Mouse (Mus musculus) heart, embryonic 11.5 days (tissue): Measurements from ENCODE around the gene Lcn9. TPM values are rescaled to one million over a fixed set of nuclear protein-coding genes. Genes with fewer than 3 reads are reported as not detected.

Source experiments
- ATAC-seq: fragments of 200-750 bp; cut with Nextera tagmentation; replicated peaks from 2 replicates; pipeline ENCODE4 v1.8.0; 2017; ENCODE audit warnings: moderate library complexity; ENCODE audit not compliant: insufficient number of reproducible peaks, low FRiP score, low TSS enrichment
- H3K27ac ChIP-seq: fragments of 300-500 bp; sonication (generic); 2 replicates; pipeline ENCODE4 v1.5.1; 2014; ENCODE audit warnings: mild to moderate bottlenecking, low read depth, low read length
- H3K27me3 ChIP-seq: fragments of 300-500 bp; sonication (generic); 2 replicates; pipeline ENCODE4 v1.6.1; 2014; ENCODE audit warnings: mild to moderate bottlenecking, low read length, mixed read lengths; ENCODE audit not compliant: control insufficient read depth, insufficient read depth
- H3K36me3 ChIP-seq: fragments of 300-500 bp; sonication (generic); 2 replicates; pipeline ENCODE4 v1.6.1; 2014; ENCODE audit warnings: mild to moderate bottlenecking, low read length, moderate library complexity, mixed read lengths; ENCODE audit not compliant: control insufficient read depth, insufficient read depth
- H3K4me1 ChIP-seq: fragments of 300-500 bp; sonication (generic); 2 replicates; pipeline ENCODE4 v1.6.1; 2014; ENCODE audit warnings: low read length; ENCODE audit not compliant: control insufficient read depth, insufficient read depth
- H3K4me2 ChIP-seq: fragments of 300-500 bp; sonication (generic); 2 replicates; pipeline ENCODE4 v1.6.1; 2014; ENCODE audit warnings: mild to moderate bottlenecking, moderate library complexity
- H3K4me3 ChIP-seq: fragments of 300-500 bp; sonication (generic); 2 replicates; pipeline ENCODE4 v1.5.1; 2014; ENCODE audit warnings: low read depth, low read length
- H3K9ac ChIP-seq: fragments of 300-500 bp; sonication (generic); 2 replicates; pipeline ENCODE4 v1.6.1; 2014; ENCODE audit warnings: mild to moderate bottlenecking, low read depth, low read length, moderate library complexity
- H3K9me3 ChIP-seq: fragments of 300-500 bp; sonication (generic); replicated peaks from 2 replicates; pipeline ENCODE4 v1.6.1; 2016; ENCODE audit warnings: low read length; ENCODE audit not compliant: control insufficient read depth
- WGBS: fragments of 180-500 bp; shearing (Covaris S2); extraction: QIAGEN DNeasy Blood & Tissue Kit; methylation state at CpG from one replicate; pipeline ENCODE4 v1.1.7; 2014; ENCODE audit not compliant: insufficient replicate concordance; 5-methylcytosine and 5-hydroxymethylcytosine counted together
- polyA plus RNA-seq: library from polyadenylated mRNA; unstranded; fragments of >200 nt; fragmentation: Nextera tagmentation; extraction: Ambion mirVana; gene quantifications from 2 replicates; pipeline ENCODE4 v1.2.1, GENCODE M21; 2014

Gene Lcn9
- polyA plus RNA-seq = not detected in 2 replicates

GRCm38 (mm10) chr2:25822806-25823205, at the start of gene Lcn9:
Gene Lcn9, plus strand, starts transcription at chr2:25823153.
- Histone ChIP-seq H3K4me1 (no peaks in the 10 kb centered on the region), H3K4me3 (no peak within 1 kb of the TSS), H3K9ac (0 out of 2 replicates have a peak within 1 kb of the TSS, but pooled peaks have one; percentile 17), H3K4me2 (no peak within 1 kb of the TSS), H3K9me3 (no peaks in the 10 kb centered on the region), H3K27me3 (no peaks in the 10 kb centered on the region), H3K27ac (no peak within 1 kb of the TSS), H3K36me3 (no peaks in the 10 kb centered on the region)
- ATAC-seq = no peak
- WGBS = 74% methylated on average over 1 of the region's 1 CpGs

- no peaks in the 10 kb centered on the region for H3K27me3 ChIP-seq
- H3K9me3 ChIP-seq = no peaks in the 10 kb centered on the region
- H3K36me3 ChIP-seq = no peaks in the 10 kb centered on the region
- no peak overlapping the region for H3K4me3 ChIP-seq
- 80% methylated on average over 2 of the region's 2 CpGs for WGBS
- H3K4me2 ChIP-seq = no peak overlapping the region
- H3K4me1 ChIP-seq = no peaks in the 10 kb centered on the region
- no peak for ATAC-seq
- H3K27ac ChIP-seq = no peak overlapping the region
- H3K9ac ChIP-seq = no peak overlapping the region
Observed at GRCm38 (mm10) chr2:25773507-25773906, 49.4 kb upstream of the Lcn9 start.

GRCm38 (mm10) chr2:25774640-25775039, 48.3 kb upstream of the Lcn9 start:
- Histone ChIP-seq H3K36me3 (no peaks in the 10 kb centered on the region), H3K4me2 (no peak overlapping the region), H3K4me3 (no peak overlapping the region), H3K9me3 (no peaks in the 10 kb centered on the region), H3K27ac (no peak overlapping the region), H3K27me3 (no peaks in the 10 kb centered on the region), H3K9ac (no peak overlapping the region), H3K4me1 (no peaks in the 10 kb centered on the region)
- no peak for ATAC-seq
- 63% methylated on average over 2 of the region's 2 CpGs for WGBS

GRCm38 (mm10) chr2:25775991-25776390, 47.0 kb upstream of the Lcn9 start:
- 64% methylated on average over 3 of the region's 3 CpGs for WGBS
- no peak for ATAC-seq
- Histone ChIP-seq H3K4me3 (no peak overlapping the region), H3K27me3 (no peaks in the 10 kb centered on the region), H3K4me2 (no peak overlapping the region), H3K27ac (no peak overlapping the region), H3K9ac (no peak overlapping the region), H3K9me3 (no peaks in the 10 kb centered on the region), H3K4me1 (no peaks in the 10 kb centered on the region), H3K36me3 (no peaks in the 10 kb centered on the region)

- Histone ChIP-seq H3K27me3 (no peaks in the 10 kb centered on the region), H3K9me3 (no peaks in the 10 kb centered on the region), H3K27ac (no peak within 1 kb of the TSS), H3K4me3 (no peak within 1 kb of the TSS), H3K9ac (no peak within 1 kb of the TSS), H3K4me2 (no peak within 1 kb of the TSS), H3K4me1 (no peaks in the 10 kb centered on the region), H3K36me3 (no peaks in the 10 kb centered on the region)
- 81% methylated on average over 1 of the region's 1 CpGs for WGBS
- ATAC-seq = no peak
Observed at GRCm38 (mm10) chr2:25776717-25777116, 46.2 kb upstream of the Lcn9 start, which contains the start of gene Lcn11. Gene Lcn11, plus strand, starts transcription at chr2:25777017.

GRCm38 (mm10) chr2:25779076-25779475, 43.9 kb upstream of the Lcn9 start:
- Histone ChIP-seq H3K4me1 (no peaks in the 10 kb centered on the region), H3K9ac (no peak overlapping the region), H3K4me2 (no peak overlapping the region), H3K4me3 (no peak overlapping the region), H3K36me3 (no peaks in the 10 kb centered on the region), H3K27ac (no peak overlapping the region), H3K9me3 (no peaks in the 10 kb centered on the region), H3K27me3 (0 out of 2 replicates have a peak, but pooled peaks cover 2% of the 10 kb centered on the region)
- no peak for ATAC-seq
- WGBS = 77% methylated on average over 9 of the region's 9 CpGs

- H3K4me1 ChIP-seq = no peaks in the 10 kb centered on the region
- ATAC-seq = no peak
- 0 out of 2 replicates have a peak, but pooled peaks cover 2% of the 10 kb centered on the region for H3K27me3 ChIP-seq
- WGBS = 52% methylated on average over 4 of the region's 4 CpGs
- H3K36me3 ChIP-seq = no peaks in the 10 kb centered on the region
- no peak overlapping the region for H3K4me3 ChIP-seq
- no peak overlapping the region for H3K27ac ChIP-seq
- H3K9me3 ChIP-seq = no peaks in the 10 kb centered on the region
- no peak overlapping the region for H3K9ac ChIP-seq
- H3K4me2 ChIP-seq = no peak overlapping the region
Observed at GRCm38 (mm10) chr2:25780921-25781320, 42.0 kb upstream of the Lcn9 start.

- Histone ChIP-seq H3K4me2 (no peak within 1 kb of the TSS), H3K27ac (no peak within 1 kb of the TSS), H3K4me1 (no peaks in the 10 kb centered on the region), H3K27me3 (0 out of 2 replicates have a peak, but pooled peaks cover 2% of the 10 kb centered on the region), H3K4me3 (no peak within 1 kb of the TSS), H3K9ac (no peak within 1 kb of the TSS), H3K9me3 (no peaks in the 10 kb centered on the region), H3K36me3 (no peaks in the 10 kb centered on the region)
- ATAC-seq = no peak
- 80% methylated on average over 3 of the region's 3 CpGs for WGBS
Observed at GRCm38 (mm10) chr2:25781957-25782356, 41.0 kb upstream of the Lcn9 start, which contains the start of gene Gm13539. Gene Gm13539, plus strand, starts transcription at chr2:25782257.

- Histone ChIP-seq H3K36me3 (no peaks in the 10 kb centered on the region), H3K4me2 (no peak overlapping the region), H3K4me3 (no peak overlapping the region), H3K27me3 (0 out of 2 replicates have a peak, but pooled peaks cover 2% of the 10 kb centered on the region), H3K27ac (no peak overlapping the region), H3K4me1 (no peaks in the 10 kb centered on the region), H3K9ac (no peak overlapping the region), H3K9me3 (no peaks in the 10 kb centered on the region)
- ATAC-seq = no peak
- 66% methylated on average over 5 of the region's 5 CpGs for WGBS
Observed at GRCm38 (mm10) chr2:25785573-25786322, 37.2 kb upstream of the Lcn9 start.
